Mouse (Mus musculus) heart, embryonic 15.5 days (tissue): ENCODE results near the gene Spry1. TPM values are rescaled to one million over a fixed set of nuclear protein-coding genes. Genes with fewer than 3 reads are reported as not detected.

Experiments used
- ATAC-seq: fragments of 200-750 bp; cut with Nextera tagmentation; replicated peaks from 2 replicates; pipeline ENCODE4 v1.8.0; 2017; ENCODE audit warnings: low read depth, moderate TSS enrichment; ENCODE audit not compliant: insufficient number of reproducible peaks, insufficient read depth, low FRiP score
- H3K27ac ChIP-seq: fragments of 300-500 bp; sonication (generic); 2 replicates; pipeline ENCODE4 v1.5.1; 2015; ENCODE audit warnings: mild to moderate bottlenecking, inconsistent platforms
- H3K27me3 ChIP-seq: fragments of 300-500 bp; sonication (generic); 2 replicates; pipeline ENCODE4 v1.6.1; 2015; ENCODE audit warnings: inconsistent platforms
- H3K36me3 ChIP-seq: fragments of 300-500 bp; sonication (generic); 2 replicates; pipeline ENCODE4 v1.6.1; 2015; ENCODE audit warnings: mild to moderate bottlenecking, inconsistent platforms
- H3K4me1 ChIP-seq: fragments of 300-500 bp; sonication (generic); replicated peaks from 2 replicates; pipeline ENCODE4 v1.6.1; 2015; ENCODE audit warnings: inconsistent platforms
- H3K4me2 ChIP-seq: fragments of 300-500 bp; sonication (generic); 2 replicates; pipeline ENCODE4 v1.6.1; 2015; ENCODE audit warnings: inconsistent platforms, mild to moderate bottlenecking, moderate library complexity
- H3K4me3 ChIP-seq: fragments of 300-500 bp; sonication (generic); 2 replicates; pipeline ENCODE4 v1.5.1; 2015; ENCODE audit warnings: mild to moderate bottlenecking, inconsistent platforms
- H3K9ac ChIP-seq: fragments of 300-500 bp; sonication (generic); 2 replicates; pipeline ENCODE4 v1.6.1; 2015; ENCODE audit warnings: mild to moderate bottlenecking, inconsistent platforms
- H3K9me3 ChIP-seq: fragments of 300-500 bp; sonication (generic); replicated peaks from 2 replicates; pipeline ENCODE4 v1.6.1; 2016; ENCODE audit warnings: inconsistent platforms
- WGBS: fragments of 180-500 bp; shearing (Covaris S2); methylation state at CpG from one replicate; pipeline ENCODE4 v1.1.7; 2015; ENCODE audit warnings: mixed read lengths; 5-methylcytosine and 5-hydroxymethylcytosine counted together
- polyA plus RNA-seq: library from polyadenylated mRNA; unstranded; fragments of >200 nt; fragmentation: Nextera tagmentation; extraction: Ambion mirVana; gene quantifications from 2 replicates; pipeline ENCODE4 v1.2.1, GENCODE M21; 2015

The Spry1 gene
- polyA plus RNA-seq, 1 experiment from 2014 or later, result 7.2 TPM

DNA sequence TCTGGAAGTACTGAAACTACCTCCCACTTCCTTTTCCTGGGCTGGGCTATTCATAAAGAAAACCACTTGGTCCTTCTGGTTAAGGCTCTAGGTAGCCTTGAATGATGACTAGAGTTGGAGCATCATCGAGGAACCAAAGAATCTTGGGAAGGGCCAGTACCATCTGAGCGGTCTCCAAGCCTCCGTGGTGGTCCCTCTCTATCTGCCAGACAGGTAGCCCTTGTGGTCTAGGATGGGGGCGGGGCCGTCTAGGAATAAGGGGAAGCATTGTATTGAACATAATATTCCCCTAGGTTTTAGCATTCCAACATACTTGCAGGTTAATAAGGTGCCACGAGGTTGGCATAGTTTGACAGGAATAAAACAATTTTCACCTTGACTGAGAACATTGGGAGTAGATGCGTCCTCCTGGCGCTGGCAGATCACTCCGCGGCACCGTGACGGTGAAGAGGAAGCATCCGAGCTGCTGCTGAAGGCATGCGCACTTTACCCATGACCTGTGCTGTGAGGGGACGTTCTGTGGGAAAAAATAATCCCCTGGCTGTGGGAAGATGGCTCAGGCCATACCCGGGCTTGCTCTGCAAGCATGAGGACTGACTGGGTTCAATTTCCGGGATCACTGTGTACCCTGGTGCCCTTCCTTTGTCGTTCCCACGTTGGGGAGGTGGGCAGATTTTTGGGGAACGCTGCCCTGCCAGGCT is 16.3 kb downstream of the Spry1 start:
- no peak for ATAC-seq

DNA sequence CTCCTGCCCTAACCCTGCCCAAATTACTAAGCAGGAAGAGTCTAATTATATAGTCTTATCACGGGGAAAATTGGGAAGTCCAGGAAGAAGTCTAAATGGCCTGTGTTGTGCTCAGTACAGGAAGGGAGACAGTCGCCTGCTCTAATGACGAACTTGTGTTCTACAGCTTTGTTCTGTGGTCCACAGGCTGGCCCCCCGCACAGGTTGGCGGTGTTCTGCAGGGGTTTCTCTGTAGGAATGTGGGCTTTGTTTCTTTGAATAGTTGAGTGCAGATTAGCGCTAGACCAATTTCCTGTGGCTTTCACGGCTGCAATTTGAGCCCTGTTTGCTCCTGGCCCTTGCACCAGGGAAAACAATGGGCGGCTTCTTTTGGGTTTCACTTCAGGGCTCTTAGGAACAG is 17.3 kb downstream of the Spry1 start:
- Histone ChIP-seq H3K9ac (no peak overlapping the region), H3K36me3 (no peaks in the 10 kb centered on the region), H3K27me3 (no peaks in the 10 kb centered on the region), H3K4me2 (peak overlapping the region; percentile 31), H3K4me1 (peaks cover 33% of the 10 kb centered on the region), H3K4me3 (0 out of 2 replicates have a peak overlapping the region, but pooled peaks have one; percentile 1), H3K27ac (peak overlapping the region; percentile 8; the same call in 1 of the 2 replicates), H3K9me3 (no peaks in the 10 kb centered on the region)
- 7% methylated on average over 8 of the region's 8 CpGs for WGBS
- ATAC-seq, result no peak

More for the DNA sequence above, 16.3 kb downstream of the Spry1 start:
- H3K9ac ChIP-seq, result 0 out of 2 replicates have a peak overlapping the region, but pooled peaks have one; percentile 18
- peaks cover 33% of the 10 kb centered on the region for H3K4me1 ChIP-seq
- H3K36me3 ChIP-seq, result no peaks in the 10 kb centered on the region
- peak overlapping the region; percentile 57 for H3K4me2 ChIP-seq
- 21% methylated on average over 20 of the region's 20 CpGs for WGBS
- H3K4me3 ChIP-seq, result peak overlapping the region; percentile 30
- no peaks in the 10 kb centered on the region for H3K9me3 ChIP-seq
- no peak overlapping the region for H3K27ac ChIP-seq
- H3K27me3 ChIP-seq, result no peaks in the 10 kb centered on the region

DNA sequence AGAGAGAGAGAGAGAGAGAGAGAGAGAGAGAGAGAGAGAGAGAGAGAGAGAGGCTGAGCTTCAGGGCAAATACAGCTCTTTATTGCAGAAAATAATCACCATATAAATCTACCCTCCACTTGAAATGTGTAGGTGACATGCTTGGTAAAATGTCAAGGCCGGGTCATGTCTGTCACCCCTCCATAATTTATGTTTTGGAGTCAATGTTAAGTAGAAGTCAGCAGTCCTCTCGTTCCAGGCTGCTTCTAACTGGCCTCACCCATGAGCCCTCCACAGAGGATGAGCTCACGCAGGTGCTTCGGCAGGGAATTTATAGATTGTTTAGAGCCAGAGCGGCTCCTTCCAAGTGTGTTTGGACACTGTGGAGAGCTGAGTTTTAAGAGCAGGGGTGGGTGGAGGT is 18.4 kb downstream of the Spry1 start:
- Histone ChIP-seq H3K4me3 (no peak overlapping the region), H3K4me2 (no peak overlapping the region), H3K9me3 (no peaks in the 10 kb centered on the region), H3K27me3 (no peaks in the 10 kb centered on the region), H3K4me1 (peaks cover 33% of the 10 kb centered on the region), H3K9ac (no peak overlapping the region), H3K36me3 (no peaks in the 10 kb centered on the region), H3K27ac (no peak overlapping the region)
- no peak for ATAC-seq
- 67% methylated on average over 5 of the region's 5 CpGs for WGBS

DNA sequence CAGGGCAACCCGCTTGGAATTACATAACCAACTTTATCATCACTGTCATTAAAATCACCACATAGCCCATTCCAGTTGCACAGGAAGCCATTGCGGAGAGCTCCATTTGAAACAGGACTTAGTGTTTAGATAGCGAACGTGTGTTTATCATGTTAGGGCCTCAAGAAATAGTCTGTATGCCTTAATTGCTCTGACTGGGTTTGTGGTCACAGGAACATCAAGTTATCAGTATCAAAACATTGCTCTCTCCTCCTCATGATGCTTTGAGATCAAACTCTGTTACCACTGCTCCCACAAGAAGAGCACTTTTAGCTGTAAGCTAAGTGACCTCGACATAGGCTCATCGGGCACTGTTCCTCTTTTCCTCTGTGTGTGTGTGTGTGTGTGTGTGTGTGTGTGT is 19.9 kb downstream of the Spry1 start:
- no peaks in the 10 kb centered on the region for H3K9me3 ChIP-seq
- H3K27ac ChIP-seq, result no peak overlapping the region
- H3K4me1 ChIP-seq, result peaks cover 21% of the 10 kb centered on the region
- no peaks in the 10 kb centered on the region for H3K27me3 ChIP-seq
- H3K36me3 ChIP-seq, result no peaks in the 10 kb centered on the region
- H3K4me3 ChIP-seq, result no peak overlapping the region
- no peak overlapping the region for H3K9ac ChIP-seq
- H3K4me2 ChIP-seq, result no peak overlapping the region
- ATAC-seq, result no peak
- 51% methylated on average over 6 of the region's 6 CpGs for WGBS

DNA sequence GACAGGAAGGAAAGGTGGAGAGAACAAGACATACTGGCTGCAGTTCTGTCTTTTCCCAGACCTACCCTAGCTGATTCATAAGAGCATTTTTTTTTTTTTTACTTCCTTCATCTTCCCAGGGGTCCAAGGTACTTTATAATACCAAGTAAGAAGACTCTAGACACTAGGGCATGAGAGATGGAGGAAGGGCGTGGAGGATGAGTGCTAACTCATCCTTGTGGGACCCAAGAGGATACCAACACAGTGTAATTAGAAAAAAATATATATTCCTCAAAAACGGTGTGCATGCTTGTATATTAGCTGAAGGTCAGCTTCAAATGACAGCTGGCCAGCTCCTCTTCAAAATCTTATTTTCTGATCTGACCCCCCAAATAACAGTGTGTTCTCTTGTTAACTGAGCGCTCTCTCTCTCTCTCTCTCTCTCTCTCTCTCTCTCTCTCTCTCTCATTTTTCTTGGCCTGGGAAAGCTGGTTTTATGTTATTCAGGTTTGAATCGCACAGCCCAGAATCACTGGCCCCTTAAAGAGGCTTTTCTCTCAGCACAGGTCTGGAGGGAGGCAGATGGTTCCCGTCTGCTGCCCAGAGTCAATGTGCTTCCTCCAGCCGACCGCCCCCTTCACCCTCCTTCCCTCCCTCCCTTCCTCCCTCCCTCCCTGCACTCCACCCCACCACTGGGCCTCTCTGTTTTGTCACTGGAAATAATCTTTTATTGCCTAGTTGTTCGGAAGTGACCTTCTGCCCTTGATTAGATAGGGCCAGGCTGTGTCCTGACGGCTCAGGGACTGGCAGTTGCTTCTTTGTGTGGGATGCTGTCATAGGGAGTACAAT is 26.8 kb downstream of the Spry1 start:
- H3K4me2 ChIP-seq, result no peak overlapping the region
- 25% methylated on average over 9 of the region's 9 CpGs for WGBS

DNA sequence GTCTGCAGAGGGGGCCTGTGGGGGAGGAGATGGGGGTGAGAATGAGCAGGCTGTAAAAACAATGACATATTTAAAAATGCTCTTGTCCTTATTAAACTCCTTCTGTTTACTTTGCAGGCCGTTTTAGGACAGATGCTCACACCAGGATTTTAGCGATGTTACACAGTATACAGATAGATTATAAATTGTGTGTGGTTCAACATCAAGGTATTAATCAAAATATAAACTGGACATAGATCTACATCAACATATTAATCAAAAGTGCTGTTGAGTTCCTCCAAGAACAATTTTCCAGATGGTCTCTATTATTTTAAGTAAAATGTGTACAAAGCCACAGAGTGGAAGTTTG is 27.3 kb downstream of the Spry1 start:
- Histone ChIP-seq H3K4me3 (no peak overlapping the region), H3K36me3 (no peaks in the 10 kb centered on the region), H3K9ac (no peak overlapping the region), H3K27ac (no peak overlapping the region), H3K4me2 (no peak overlapping the region), H3K9me3 (no peaks in the 10 kb centered on the region; the same call in 1 of the 2 replicates), H3K27me3 (no peaks in the 10 kb centered on the region), H3K4me1 (peaks cover 10% of the 10 kb centered on the region)
- no peak for ATAC-seq
- 29% methylated on average over 2 of the region's 2 CpGs for WGBS

More for the DNA sequence above, 26.8 kb downstream of the Spry1 start:
- H3K4me1 ChIP-seq, result peaks cover 9% of the 10 kb centered on the region
- no peak overlapping the region for H3K4me3 ChIP-seq
- peak; percentile 71 for ATAC-seq
- H3K9ac ChIP-seq, result no peak overlapping the region
- peak overlapping the region; percentile 21; the same call in 1 of the 2 replicates for H3K27ac ChIP-seq
- H3K36me3 ChIP-seq, result no peaks in the 10 kb centered on the region
- no peaks in the 10 kb centered on the region; the same call in 1 of the 2 replicates for H3K9me3 ChIP-seq
- H3K27me3 ChIP-seq, result no peaks in the 10 kb centered on the region

DNA sequence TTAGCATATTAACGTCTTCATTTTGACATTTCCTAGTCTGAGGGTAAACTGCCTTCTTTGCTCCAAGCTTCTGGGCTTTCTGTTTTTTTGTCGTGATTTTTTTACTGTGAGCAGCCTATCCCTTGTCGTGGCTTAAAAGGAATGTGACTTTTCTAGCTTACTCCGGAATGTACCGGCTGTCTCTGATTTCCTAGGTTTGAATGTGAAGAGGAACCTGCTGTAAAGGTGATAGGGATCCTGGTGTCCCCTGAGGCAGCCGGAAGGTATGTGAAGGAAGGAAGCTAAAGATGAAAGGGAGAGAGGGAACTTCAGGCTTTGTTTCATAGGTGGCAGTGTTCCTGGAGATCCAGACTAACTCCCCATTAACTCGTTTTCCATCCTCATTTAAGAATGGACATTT is 28.0 kb downstream of the Spry1 start:
- no peak for ATAC-seq
- no peak overlapping the region for H3K4me3 ChIP-seq
- no peaks in the 10 kb centered on the region; the same call in 1 of the 2 replicates for H3K9me3 ChIP-seq
- no peak overlapping the region for H3K27ac ChIP-seq
- no peak overlapping the region for H3K9ac ChIP-seq
- H3K36me3 ChIP-seq, result no peaks in the 10 kb centered on the region
- H3K4me2 ChIP-seq, result no peak overlapping the region
- 40% methylated on average over 7 of the region's 7 CpGs for WGBS
- no peaks in the 10 kb centered on the region for H3K27me3 ChIP-seq
- H3K4me1 ChIP-seq, result peaks cover 17% of the 10 kb centered on the region

DNA sequence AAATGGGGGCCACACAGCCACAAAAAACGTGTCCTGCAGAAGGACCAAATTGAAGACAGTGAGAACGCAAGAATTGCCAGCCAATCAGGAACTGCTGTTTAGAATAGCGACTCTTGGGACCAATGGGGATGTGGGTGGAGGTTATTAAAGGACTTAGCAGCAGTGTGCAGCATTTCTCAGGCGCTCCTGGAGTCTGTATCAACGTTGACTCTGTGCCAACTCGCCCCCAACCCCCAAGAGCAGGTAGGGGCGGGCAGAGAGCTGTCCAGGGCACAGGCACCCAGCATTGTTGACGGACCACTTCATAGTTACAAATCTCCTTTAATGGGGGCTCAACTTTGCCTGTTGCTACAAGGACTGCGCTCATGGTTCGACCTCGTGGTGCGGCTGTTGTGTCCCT is 28.9 kb downstream of the Spry1 start:
- Histone ChIP-seq H3K4me2 (no peak overlapping the region), H3K9me3 (no peaks in the 10 kb centered on the region; the same call in 1 of the 2 replicates), H3K27ac (no peak overlapping the region), H3K27me3 (no peaks in the 10 kb centered on the region), H3K4me1 (peaks cover 24% of the 10 kb centered on the region), H3K9ac (no peak overlapping the region), H3K36me3 (no peaks in the 10 kb centered on the region), H3K4me3 (no peak overlapping the region)
- 88% methylated on average over 12 of the region's 12 CpGs for WGBS
- ATAC-seq, result no peak

DNA sequence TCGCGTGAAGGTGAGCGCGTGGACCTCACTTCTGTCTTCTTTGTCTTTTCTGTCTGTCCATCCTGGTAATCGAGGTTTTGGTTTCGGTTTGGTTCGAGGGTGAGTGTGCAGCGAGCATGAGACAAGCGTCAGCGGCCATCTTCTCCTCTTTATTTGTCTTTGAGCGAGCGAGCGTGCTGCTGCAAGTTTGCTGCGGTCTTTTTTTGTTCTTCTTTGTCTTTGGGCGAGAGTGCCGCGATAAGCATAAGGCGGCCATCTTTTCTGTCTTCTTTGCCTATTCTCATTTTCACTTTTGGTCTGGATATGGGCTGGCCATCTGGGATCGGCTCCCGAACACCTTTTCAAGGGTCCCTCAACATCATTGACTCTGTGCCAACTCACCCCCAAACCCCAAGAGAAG is 29.4 kb downstream of the Spry1 start:
- no peaks in the 10 kb centered on the region for H3K36me3 ChIP-seq
- H3K4me3 ChIP-seq, result no peak overlapping the region
- no peak overlapping the region for H3K4me2 ChIP-seq
- no peak overlapping the region for H3K27ac ChIP-seq
- peaks cover 26% of the 10 kb centered on the region for H3K4me1 ChIP-seq
- WGBS, result 95% methylated on average over 20 of the region's 20 CpGs
- ATAC-seq, result no peak
- H3K9ac ChIP-seq, result no peak overlapping the region
- no peaks in the 10 kb centered on the region for H3K27me3 ChIP-seq
- no peaks in the 10 kb centered on the region; the same call in 1 of the 2 replicates for H3K9me3 ChIP-seq

DNA sequence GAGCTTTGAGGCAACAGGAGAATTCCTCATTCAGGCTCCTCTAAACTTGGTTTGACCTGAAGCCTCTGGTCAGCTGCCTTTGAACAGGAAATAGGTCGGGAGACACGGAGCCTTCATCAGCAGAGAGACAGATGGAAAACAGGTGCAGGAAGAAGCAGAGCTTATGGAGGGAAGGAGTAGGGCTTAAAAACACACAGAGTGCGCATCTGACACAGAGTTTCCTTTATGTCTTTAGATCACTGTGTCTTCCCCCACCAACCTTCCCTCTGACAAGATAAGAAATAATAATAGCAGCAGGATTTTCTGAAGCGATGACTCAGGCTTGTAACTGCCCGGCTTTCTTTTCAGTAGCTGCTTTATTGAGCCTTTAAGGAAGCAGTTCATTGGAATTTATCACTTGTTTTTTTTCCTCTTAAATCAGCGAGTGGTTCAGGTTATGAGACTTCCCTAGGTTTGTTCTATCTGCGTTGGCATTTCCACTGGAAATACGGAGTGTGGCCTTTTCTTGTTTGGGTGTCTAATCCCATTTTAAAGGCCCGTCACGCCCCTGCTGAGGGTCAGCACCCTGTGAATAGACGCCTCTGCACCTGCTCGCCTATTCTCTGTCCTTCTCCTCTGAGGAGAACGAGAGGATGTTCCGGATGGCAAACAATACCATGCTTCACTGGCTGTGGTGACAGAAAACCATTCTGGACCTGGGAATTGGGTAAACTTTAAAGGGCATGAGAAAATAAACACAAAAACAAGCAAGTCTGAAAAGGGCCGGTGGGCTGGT is 32.7 kb downstream of the Spry1 start:
- Histone ChIP-seq H3K4me2 (no peak overlapping the region), H3K4me1 (peaks cover 17% of the 10 kb centered on the region), H3K36me3 (no peaks in the 10 kb centered on the region), H3K9ac (no peak overlapping the region), H3K27ac (no peak overlapping the region), H3K4me3 (no peak overlapping the region), H3K27me3 (0 out of 2 replicates have a peak, but pooled peaks cover 2% of the 10 kb centered on the region), H3K9me3 (no peaks in the 10 kb centered on the region; the same call in 1 of the 2 replicates)
- no peak for ATAC-seq
- 38% methylated on average over 15 of the region's 15 CpGs for WGBS
